8 mouse cellular contexts compared by ENCODE assay signal in genomic region chr5:122091070-122091469, GRCm38 (mm10).
DNase-seq lines count a peak whose midpoint lies in the region.

No protein-coding gene starts in this region.

- peak; percentile 18 for DNase-seq in cerebellum, adult 11 months
- DNase-seq in cerebellum, adult 11-12 months, result no peak
- DNase-seq in ovary, postnatal 10 days (ENCODE audit: low spot score), result peak; percentile 20
- DNase-seq in ovary, adult 18-20 months (ENCODE audit: low spot score), result no peak
- DNase-seq in embryo, embryonic 10 days (ENCODE audit: low spot score), result peak; percentile 86
- peak; percentile 78 for DNase-seq in induced T-regulatory cell, adult 2 months (ENCODE audit: low read depth)
- DNase-seq in lung, postnatal 10 days, result peak; percentile 69
- DNase-seq in spleen, adult 12 weeks (ENCODE audit: low spot score), result peak; percentile 45

Comparison
In these comparisons a context has a peak if more than half of its experiments do, and no peak if none do; other contexts are left out.
1. DNase-seq: peak in cerebellum, adult 11 months (single experiment), ovary, postnatal 10 days (single experiment), embryo, embryonic 10 days (single experiment), induced T-regulatory cell, adult 2 months (single experiment), lung, postnatal 10 days (single experiment) and spleen, adult 12 weeks (single experiment); none in cerebellum, adult 11-12 months (single experiment) and ovary, adult 18-20 months (single experiment).